Mouse (Mus musculus) urinary bladder, postnatal 0 days (tissue): ENCODE data around the gene Ces1g. TPM values are rescaled to one million over a fixed set of nuclear protein-coding genes. Genes with fewer than 3 reads are reported as not detected.

Source experiments
- polyA plus RNA-seq: library from polyadenylated mRNA; unstranded; fragments of >200 nt; fragmentation: Nextera tagmentation; extraction: Ambion mirVana; gene quantifications from 2 replicates; pipeline ENCODE4 v1.2.1, GENCODE M21; 2015

Ces1g gene
- 0.08 TPM in 1 of 2 replicates, not detected in the other for polyA plus RNA-seq

DNA sequence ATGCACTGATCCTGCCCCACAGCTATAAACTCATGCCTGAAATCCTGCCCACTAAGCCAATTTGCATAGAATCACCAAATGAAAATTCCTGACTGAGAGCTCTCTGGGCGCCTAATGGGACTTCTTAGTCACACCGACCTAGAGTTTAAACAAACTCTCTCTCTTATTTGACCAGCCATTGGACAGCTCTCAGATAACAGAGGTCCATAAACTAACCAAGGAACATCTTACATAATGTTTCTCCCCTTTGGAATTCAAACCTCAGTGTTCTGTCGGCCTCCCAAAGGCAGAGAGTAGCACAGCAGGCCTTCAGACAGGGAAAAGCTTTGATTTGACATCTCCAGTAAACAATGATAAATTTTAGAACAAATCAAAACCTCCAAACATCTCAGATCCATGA is at the start of gene Ces1g:
TSS of gene Ces1g (minus strand) at position 102 of the 400 bp plus-strand sequence.

DNA sequence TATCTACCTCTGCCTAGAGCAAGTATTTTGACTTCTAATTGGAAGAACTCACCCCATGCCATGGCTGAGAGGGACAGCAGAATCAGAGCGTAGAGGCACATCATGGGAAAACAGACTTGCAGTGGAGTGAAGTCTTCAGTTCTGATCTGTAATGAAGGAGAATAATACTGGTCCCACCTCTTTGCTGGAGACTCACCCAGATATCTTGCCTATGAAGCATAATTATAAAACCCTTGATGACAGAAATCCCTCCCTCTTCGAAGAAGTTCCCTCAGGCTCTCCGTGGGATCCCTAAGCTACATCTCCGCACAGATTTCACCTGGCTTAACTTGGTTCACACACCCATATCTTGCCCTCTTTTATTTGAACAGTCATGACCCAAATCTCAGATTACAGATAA is 42.5 kb upstream of the Ces1g start, which contains the start of gene Ces1h:
TSS of gene Ces1h (minus strand) at position 101 of the 400 bp plus-strand sequence.

DNA sequence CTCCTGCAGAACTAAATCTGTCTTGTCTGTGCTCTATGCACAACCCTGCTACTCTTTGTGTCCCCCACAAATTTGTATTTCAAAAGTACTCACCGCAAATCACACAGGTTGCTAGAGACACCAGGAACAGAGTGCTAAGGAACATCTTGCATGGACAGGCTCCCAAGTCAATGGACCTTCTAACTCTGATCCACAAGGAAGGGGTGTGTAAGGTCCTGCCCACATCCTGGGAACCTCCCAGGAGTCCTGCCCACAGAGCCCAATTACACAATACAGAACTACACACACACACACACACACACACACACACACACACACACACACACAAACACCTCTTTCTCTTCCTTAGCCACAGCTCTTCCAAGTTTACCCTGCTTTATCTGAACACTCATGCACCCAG is 57.6 kb downstream of the Ces1g start, which contains the start of gene Ces1f:
TSS of gene Ces1f (minus strand) at position 192 of the 400 bp plus-strand sequence.

Other genes starting within 250 kb of the Ces1g start
- gene Ces1c, start 206.0 kb downstream of the Ces1g start, polyA plus RNA-seq, result 0.29 TPM in 1 of 2 replicates, not detected in the other
- 0.21 and 0.28 TPM in 2 replicates for gene Ces1d, start 139.5 kb downstream of the Ces1g start, polyA plus RNA-seq
- 0.06 and 0.11 TPM in 2 replicates for gene Ces1e, start 107.7 kb downstream of the Ces1g start, polyA plus RNA-seq
- gene Ces1f, start 57.6 kb downstream of the Ces1g start, polyA plus RNA-seq, result not detected in 2 replicates
- not detected in 2 replicates for gene Ces1h, start 42.4 kb upstream of the Ces1g start, polyA plus RNA-seq
- 0.28 and 0.35 TPM in 2 replicates for gene Ces5a, start 198.5 kb upstream of the Ces1g start, polyA plus RNA-seq